Mouse (Mus musculus): ENCODE results near the gene Arxes1.

DNA sequence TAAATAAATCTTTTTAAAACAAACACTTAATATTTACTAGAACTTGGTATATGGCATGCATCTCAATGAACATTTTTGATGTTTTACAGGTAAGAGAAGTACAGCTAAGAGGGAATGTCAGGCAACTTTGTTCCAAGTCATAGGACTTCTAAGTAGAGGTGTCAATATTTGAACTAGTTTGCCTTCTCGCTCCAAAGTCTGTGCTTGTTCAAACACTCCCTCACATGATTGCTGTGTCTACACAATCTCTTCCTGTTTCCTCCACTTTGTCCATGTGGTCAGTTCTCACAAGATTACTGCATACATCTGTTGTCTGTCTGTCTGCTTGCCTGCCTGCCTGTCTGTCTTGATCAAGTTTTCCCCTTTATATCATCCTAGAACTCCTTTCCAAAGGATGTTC lies 27.5 kb downstream of the Arxes1 start:
- TF ChIP-seq POU5F1 (IDR thresholded peaks at IDR 0.05; ENCODE audit: borderline replicate concordance, low read length), result no peak
- TF ChIP-seq CTCF (conservative IDR thresholded peaks at IDR 0.05; ENCODE audit: low read length), result no peak
- TF ChIP-seq NANOG (IDR thresholded peaks at IDR 0.05; ENCODE audit: borderline replicate concordance, low read length), result no peak
